Mouse (Mus musculus) heart, postnatal 0 days (tissue): ENCODE results near the gene Surf6.

Experiments
- CTCF ChIP-seq: IDR thresholded peaks from 2 replicates; pipeline ENCODE4 v1.5.1; 2016; ENCODE audit warnings: antibody characterized with exemption, control low read depth, low read depth
- EP300 ChIP-seq: IDR thresholded peaks from 2 replicates; pipeline ENCODE4 v1.6.1; 2016; ENCODE audit warnings: antibody characterized with exemption, low read depth

DNA sequence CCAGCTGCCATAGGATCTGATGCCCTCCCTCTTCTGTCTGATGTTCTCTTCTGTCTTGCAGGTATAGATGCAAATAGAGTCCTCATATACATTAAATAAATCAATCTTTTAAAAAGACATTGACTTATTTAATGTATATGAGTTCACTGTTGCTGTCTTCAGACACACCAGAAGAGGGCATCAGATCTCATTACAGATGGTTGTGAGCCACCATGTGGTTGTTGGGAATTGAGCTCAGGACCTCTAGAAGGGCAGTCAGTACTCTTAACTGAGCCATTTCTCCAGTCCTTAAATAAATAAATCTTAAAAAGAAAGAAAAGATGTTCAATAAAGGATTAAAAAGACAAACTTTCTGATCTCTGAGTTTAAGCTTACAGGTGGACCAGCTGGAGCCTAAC, 6.7 kb upstream of the Surf6 start:
- TF ChIP-seq CTCF (no peak), EP300 (no peak)
